Mouse (Mus musculus): ENCODE results near the gene Afmid. TPM values are rescaled to one million over a fixed set of nuclear protein-coding genes. Genes with fewer than 3 reads are reported as not detected.

Gene Afmid
- total and polyA plus RNA-seq, 2 experiments from 2014 or later = 13.1 to 14.5 TPM

GRCm38 (mm10) chr11:117790703-117791440, 34.9 kb upstream of the Afmid start:
- no peak overlapping the region for H3K27ac ChIP-seq (ENCODE audit: low read depth)
- TF ChIP-seq CTCF (IDR thresholded peaks at IDR 0.05; ENCODE audit: low read depth) (peak; percentile 10; the same call in 1 of the 2 replicates), EP300 (IDR thresholded peaks at IDR 0.05; ENCODE audit: low read depth) (no peak)
- H3K9me3 ChIP-seq (replicated peaks; ENCODE audit: control insufficient read depth, low read length) = no peaks in the 10 kb centered on the region
- no peak overlapping the region for H3K4me3 ChIP-seq (ENCODE audit: low read depth, low read length)
- H3K4me1 ChIP-seq (ENCODE audit: control insufficient read depth, insufficient read depth) = peaks cover 9% of the 10 kb centered on the region; the same call in 1 of the 2 replicates
- 42% methylated on average over 23 of the region's 23 CpGs for WGBS
- H3K9ac ChIP-seq (replicated peaks; ENCODE audit: low read depth, low read length) = no peak overlapping the region
- ATAC-seq (ENCODE audit: insufficient read depth, low read depth) (peak; percentile 36; the same call in 1 of the 2 replicates), DNase-seq (ENCODE audit: low spot score) (no peak)
- H3K27me3 ChIP-seq (ENCODE audit: control insufficient read depth, insufficient read depth, low read length) = 0 out of 2 replicates have a peak, but pooled peaks cover 5% of the 10 kb centered on the region
- H3K36me3 ChIP-seq (replicated peaks; ENCODE audit: control insufficient read depth, insufficient read depth, low read length) = no peaks in the 10 kb centered on the region
- peak overlapping the region; percentile 39 for H3K4me2 ChIP-seq (ENCODE audit: low read depth, low read length)

- Histone ChIP-seq H3K4me2 (ENCODE audit: low read depth, low read length) (no peak overlapping the region), H3K4me1 (ENCODE audit: control insufficient read depth, insufficient read depth) (peaks cover 9% of the 10 kb centered on the region; the same call in 1 of the 2 replicates), H3K36me3 (replicated peaks; ENCODE audit: control insufficient read depth, insufficient read depth, low read length) (no peaks in the 10 kb centered on the region), H3K27ac (ENCODE audit: low read depth) (no peak overlapping the region), H3K27me3 (ENCODE audit: control insufficient read depth, insufficient read depth, low read length) (0 out of 2 replicates have a peak, but pooled peaks cover 5% of the 10 kb centered on the region), H3K9ac (replicated peaks; ENCODE audit: low read depth, low read length) (no peak overlapping the region), H3K4me3 (ENCODE audit: low read depth, low read length) (no peak overlapping the region), H3K9me3 (replicated peaks; ENCODE audit: control insufficient read depth, low read length) (no peaks in the 10 kb centered on the region)
- TF ChIP-seq EP300 (IDR thresholded peaks at IDR 0.05; ENCODE audit: low read depth) (no peak), CTCF (IDR thresholded peaks at IDR 0.05; ENCODE audit: low read depth) (no peak)
- WGBS = 86% methylated on average over 9 of the region's 9 CpGs
- no peak for DNase-seq (ENCODE audit: low spot score)
- no peak for ATAC-seq (ENCODE audit: insufficient read depth, low read depth)
Observed at GRCm38 (mm10) chr11:117791441-117791761, 34.3 kb upstream of the Afmid start.

DNA sequence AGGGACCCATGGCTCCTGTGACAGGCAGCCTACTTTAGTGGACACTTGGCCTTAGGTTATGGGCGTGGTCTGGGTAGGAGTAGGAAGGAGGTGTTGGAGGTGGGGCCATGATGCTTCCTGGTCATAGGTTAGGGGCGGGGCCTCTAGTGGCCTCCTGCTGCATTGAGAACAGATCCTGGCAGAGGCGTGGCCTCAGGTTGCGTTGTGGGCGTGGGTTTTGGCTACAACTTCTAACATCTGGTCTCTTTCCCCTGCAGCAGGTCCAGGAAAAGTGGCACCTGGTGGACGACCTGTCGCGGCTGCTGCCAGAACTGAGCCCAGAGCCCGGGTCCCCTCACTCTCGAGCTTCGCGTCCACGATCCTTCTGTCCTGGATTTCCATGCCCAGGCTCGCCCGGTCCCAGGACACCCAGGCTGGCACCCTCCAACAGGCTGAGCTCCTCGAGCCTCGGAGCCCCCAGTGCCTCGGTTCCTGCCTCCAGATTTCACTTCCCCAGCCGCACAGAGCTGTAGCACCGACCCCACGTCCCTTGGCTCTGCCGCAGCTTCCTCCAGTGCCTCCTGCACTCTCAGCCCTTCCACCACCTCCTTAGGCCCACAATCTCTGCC, 33.3 kb upstream of the Afmid start:
- Histone ChIP-seq H3K4me2 (ENCODE audit: low read depth, low read length) (peak overlapping the region; percentile 35), H3K4me3 (ENCODE audit: low read depth, low read length) (no peak overlapping the region), H3K27ac (ENCODE audit: low read depth) (no peak overlapping the region), H3K4me1 (ENCODE audit: control insufficient read depth, insufficient read depth) (peaks cover 9% of the 10 kb centered on the region; the same call in 1 of the 2 replicates), H3K9ac (replicated peaks; ENCODE audit: low read depth, low read length) (no peak overlapping the region), H3K9me3 (replicated peaks; ENCODE audit: control insufficient read depth, low read length) (no peaks in the 10 kb centered on the region), H3K27me3 (ENCODE audit: control insufficient read depth, insufficient read depth, low read length) (0 out of 2 replicates have a peak, but pooled peaks cover 5% of the 10 kb centered on the region), H3K36me3 (replicated peaks; ENCODE audit: control insufficient read depth, insufficient read depth, low read length) (no peaks in the 10 kb centered on the region)
- TF ChIP-seq CTCF (IDR thresholded peaks at IDR 0.05; ENCODE audit: low read depth) (no peak), EP300 (IDR thresholded peaks at IDR 0.05; ENCODE audit: low read depth) (no peak)
- 24% methylated on average over 22 of the region's 22 CpGs for WGBS
- DNase-seq (ENCODE audit: low spot score) (no peak), ATAC-seq (ENCODE audit: insufficient read depth, low read depth) (peak; percentile 30; the same call in 1 of the 2 replicates)

- WGBS = 70% methylated on average over 4 of the region's 4 CpGs
- Histone ChIP-seq H3K27me3 (ENCODE audit: control insufficient read depth, insufficient read depth, low read length) (0 out of 2 replicates have a peak, but pooled peaks cover 5% of the 10 kb centered on the region), H3K4me3 (ENCODE audit: low read depth, low read length) (no peak overlapping the region), H3K36me3 (replicated peaks; ENCODE audit: control insufficient read depth, insufficient read depth, low read length) (no peaks in the 10 kb centered on the region), H3K4me2 (ENCODE audit: low read depth, low read length) (no peak overlapping the region), H3K4me1 (ENCODE audit: control insufficient read depth, insufficient read depth) (peaks cover 9% of the 10 kb centered on the region; the same call in 1 of the 2 replicates), H3K9me3 (replicated peaks; ENCODE audit: control insufficient read depth, low read length) (no peaks in the 10 kb centered on the region), H3K9ac (replicated peaks; ENCODE audit: low read depth, low read length) (no peak overlapping the region), H3K27ac (ENCODE audit: low read depth) (no peak overlapping the region)
- DNase-seq (ENCODE audit: low spot score) (no peak), ATAC-seq (ENCODE audit: insufficient read depth, low read depth) (no peak)
- no peak for TF ChIP-seq EP300 (IDR thresholded peaks at IDR 0.05; ENCODE audit: low read depth)
- TF ChIP-seq CTCF (IDR thresholded peaks at IDR 0.05; ENCODE audit: low read depth) = no peak
Observed at GRCm38 (mm10) chr11:117794035-117794551, 31.6 kb upstream of the Afmid start.

DNA sequence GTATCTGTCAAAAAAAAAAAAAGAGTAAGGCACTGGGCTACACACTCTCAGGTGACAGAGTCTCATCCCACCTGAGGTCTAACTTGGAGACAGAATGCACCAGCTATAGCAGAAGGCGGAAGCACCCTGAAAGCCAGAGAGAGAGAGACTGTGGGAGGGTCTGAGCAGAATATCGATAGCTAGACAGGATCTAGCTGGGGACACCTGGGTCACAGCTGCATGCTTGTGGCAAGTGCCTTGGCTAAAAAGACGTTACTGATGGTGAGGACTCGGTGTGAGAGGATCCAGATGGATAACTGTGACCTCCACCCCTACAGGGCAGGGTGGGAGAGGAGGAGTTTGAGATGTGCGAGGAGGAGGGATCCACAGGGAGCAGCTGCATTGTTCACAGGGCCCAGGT, 28.8 kb upstream of the Afmid start:
- Histone ChIP-seq H3K9ac (replicated peaks; ENCODE audit: low read depth, low read length) (no peak overlapping the region), H3K4me3 (ENCODE audit: low read depth, low read length) (no peak overlapping the region), H3K27me3 (ENCODE audit: control insufficient read depth, insufficient read depth, low read length) (no peaks in the 10 kb centered on the region), H3K4me1 (ENCODE audit: control insufficient read depth, insufficient read depth) (peaks cover 4% of the 10 kb centered on the region; the same call in 1 of the 2 replicates), H3K36me3 (replicated peaks; ENCODE audit: control insufficient read depth, insufficient read depth, low read length) (no peaks in the 10 kb centered on the region), H3K4me2 (ENCODE audit: low read depth, low read length) (no peak overlapping the region), H3K27ac (ENCODE audit: low read depth) (no peak overlapping the region), H3K9me3 (replicated peaks; ENCODE audit: control insufficient read depth, low read length) (no peaks in the 10 kb centered on the region)
- TF ChIP-seq CTCF (IDR thresholded peaks at IDR 0.05; ENCODE audit: low read depth) = no peak
- no peak for TF ChIP-seq EP300 (IDR thresholded peaks at IDR 0.05; ENCODE audit: low read depth)
- ATAC-seq (ENCODE audit: insufficient read depth, low read depth) (no peak), DNase-seq (ENCODE audit: low spot score) (no peak)
- 54% methylated on average over 5 of the region's 5 CpGs for WGBS
